Mouse (Mus musculus): Measurements from ENCODE around the gene Cdpf1. TPM values are rescaled to one million over a fixed set of nuclear protein-coding genes. Genes with fewer than 3 reads are reported as not detected.

Gene Cdpf1
- total RNA-seq, 2 experiments from 2014 or later = 21.3 TPM

DNA sequence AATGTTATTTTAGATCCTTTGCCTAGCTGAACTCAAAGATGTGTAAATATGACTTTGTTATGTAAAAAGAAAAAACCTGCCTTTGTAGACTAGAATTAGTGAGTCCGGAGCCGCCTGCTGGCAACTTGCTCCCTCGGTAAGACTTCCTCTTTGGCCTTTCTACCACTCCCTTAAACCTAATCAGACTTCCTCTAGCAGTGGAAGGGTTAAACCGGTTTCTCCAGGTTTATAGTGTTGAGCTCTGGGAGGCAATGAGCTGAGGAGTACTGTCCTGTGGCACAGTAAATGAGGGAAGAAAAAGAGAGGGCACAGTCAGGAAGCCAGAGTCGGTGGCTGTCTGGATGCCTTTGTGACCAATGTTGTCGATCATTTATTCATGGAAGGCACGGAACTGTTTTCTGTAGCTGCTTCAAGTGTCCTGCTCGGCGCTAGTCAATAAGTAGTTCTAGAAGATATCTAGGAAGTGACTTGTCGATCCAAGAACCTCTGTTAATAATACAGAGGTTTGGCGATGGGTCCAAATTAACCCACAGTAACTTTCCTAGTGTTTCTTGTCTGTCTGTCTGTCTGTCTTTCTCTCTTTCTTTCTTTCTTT lies 39.3 kb downstream of the Cdpf1 start:
- DNase-seq (ENCODE audit: low spot score in 2 of 2) = no peak
- intact Hi-C loops (cut with DNase I) = no loop called here

GRCm38 (mm10) chr15:85771306-85772121 lies 40.0 kb downstream of the Cdpf1 start:
- intact Hi-C loops (cut with DNase I) = no loop called here
- no peak for DNase-seq (ENCODE audit: low spot score in 2 of 2)

DNA sequence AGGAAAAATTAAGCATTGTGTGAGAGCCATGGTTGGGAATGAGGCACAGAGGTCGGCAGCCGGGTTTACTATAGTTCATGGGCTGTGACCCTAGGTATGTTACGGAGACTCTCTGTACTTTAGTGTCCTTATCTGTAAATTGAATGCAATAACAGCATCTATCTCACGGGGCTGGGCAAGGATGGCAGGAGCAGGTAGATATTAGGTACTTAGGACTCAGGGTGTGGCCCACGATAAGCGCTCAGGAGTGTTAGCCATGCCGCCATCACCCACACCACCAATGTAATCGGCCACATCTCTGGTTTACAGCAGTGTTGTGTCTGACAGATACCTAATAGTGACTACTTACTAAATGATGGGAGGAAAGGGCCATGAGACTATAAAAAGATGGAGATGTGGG lies 42.5 kb downstream of the Cdpf1 start:
- intact Hi-C loops (cut with DNase I) = no loop called here
- DNase-seq (ENCODE audit: low spot score in 2 of 2) = no peak

DNA sequence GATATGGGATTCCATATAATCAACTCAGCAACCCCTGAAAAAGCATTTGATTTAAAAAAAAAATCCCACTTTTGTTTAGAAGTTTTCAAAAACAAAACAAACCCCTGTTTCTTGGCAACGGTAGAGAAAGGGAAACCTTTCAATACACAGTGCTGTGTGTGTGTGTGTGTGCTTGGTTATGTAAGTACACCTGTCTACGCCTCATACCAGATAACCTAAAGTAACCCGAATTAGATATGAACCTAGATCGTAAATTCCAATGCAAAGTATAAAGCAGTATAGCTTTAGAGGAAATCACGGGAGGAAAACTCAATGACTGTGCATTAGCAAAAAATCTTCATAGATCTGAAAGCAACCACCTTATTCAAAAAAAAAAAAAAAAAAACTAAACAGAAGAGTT lies 44.8 kb downstream of the Cdpf1 start:
- intact Hi-C loops (cut with DNase I) = no loop called here
- no peak for DNase-seq (ENCODE audit: low spot score in 2 of 2)

DNA sequence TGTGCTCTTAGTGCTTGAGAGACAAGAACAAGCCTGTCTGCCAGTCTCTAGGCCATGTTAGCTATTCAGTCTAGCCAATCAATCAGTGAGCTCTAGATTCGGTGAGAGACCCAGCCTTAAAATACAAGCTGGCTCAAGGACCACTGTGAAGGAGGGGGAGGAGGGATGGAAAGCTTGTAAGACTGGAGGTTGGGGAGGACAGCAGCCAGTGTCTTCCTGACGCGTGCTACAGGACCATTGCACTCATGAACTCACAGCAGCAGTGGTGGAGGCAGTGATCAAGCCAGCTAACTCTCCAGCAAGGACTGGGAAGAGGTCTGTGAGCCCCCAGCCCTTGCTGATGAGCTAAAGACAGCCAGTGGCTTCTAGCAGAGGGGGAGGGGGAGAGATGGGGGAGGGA lies 46.5 kb downstream of the Cdpf1 start:
- intact Hi-C loops (cut with DNase I) = no loop called here
- no peak for DNase-seq (ENCODE audit: low spot score in 2 of 2)

DNA sequence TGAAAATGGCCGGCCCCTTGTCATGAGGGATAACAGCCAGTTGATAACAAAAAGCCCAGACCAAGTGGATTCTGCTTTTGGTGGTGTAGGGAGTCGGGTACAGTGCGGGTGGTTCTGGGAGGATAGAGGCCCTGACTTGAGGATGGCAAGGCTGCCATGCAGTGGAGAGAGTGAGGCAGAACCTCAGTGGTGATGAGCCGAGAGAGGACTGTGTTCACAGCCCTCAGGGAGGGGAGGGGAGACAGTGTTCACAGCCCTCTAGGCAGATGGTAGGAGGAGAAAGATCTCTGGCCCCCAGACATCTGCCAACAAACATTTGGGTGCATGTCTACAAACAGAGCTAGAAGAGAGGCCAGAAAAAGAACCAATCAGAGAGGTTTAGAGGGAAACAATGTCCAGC lies 48.7 kb downstream of the Cdpf1 start:
- DNase-seq (ENCODE audit: low spot score in 2 of 2) = no peak

DNA sequence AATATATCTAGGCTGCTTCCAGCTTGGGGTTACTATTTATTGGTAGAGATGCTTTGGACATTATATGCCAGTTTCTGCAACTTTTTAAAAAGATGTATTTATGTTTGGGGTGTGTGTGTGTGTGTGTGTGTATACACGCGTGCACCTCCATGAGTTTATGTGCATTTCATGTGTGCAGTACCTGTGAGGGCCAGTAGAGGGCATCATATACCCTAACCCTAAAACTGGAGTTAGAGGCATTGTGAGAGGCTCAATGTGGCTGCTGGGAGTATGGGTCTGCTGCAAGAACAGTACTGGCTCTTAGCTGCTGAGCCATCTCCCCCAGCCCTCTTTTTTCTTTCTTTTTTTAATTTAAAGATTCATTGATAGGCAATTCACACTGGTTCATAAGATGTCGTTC lies 53.7 kb downstream of the Cdpf1 start:
- intact Hi-C loops (cut with DNase I) = no loop called here
- no peak for DNase-seq (ENCODE audit: low spot score in 2 of 2)

More for the DNA sequence above, 48.7 kb downstream of the Cdpf1 start:
- intact Hi-C loops (cut with DNase I) = no loop called here

Other genes with a start within 250 kb of the Cdpf1 start
- gene Wnt7b, start 229.2 kb downstream of the Cdpf1 start, total RNA-seq (2021) = 10 to 100 TPM; 34.0 to 35.9 TPM
- 1 to 10 TPM; 4.6 to 4.9 TPM for gene Ppara, start 76.7 kb downstream of the Cdpf1 start, total RNA-seq (2021)
- 1 to 10 TPM in 1 of 2 experiments, under 1 TPM in 1; 0.77 to 1.2 TPM for gene Pkdrej, start 10.0 kb upstream of the Cdpf1 start, total RNA-seq (2021)
- 1 to 10 TPM; 5.1 to 6.9 TPM for gene Ttc38, start 20.6 kb upstream of the Cdpf1 start, total RNA-seq (2021)
- gene Gtse1, start 48.0 kb upstream of the Cdpf1 start, total RNA-seq (2021) = under 1 TPM; 0.54 to 0.91 TPM
- 10 to 100 TPM; 28.8 to 29.7 TPM for gene Trmu, start 67.6 kb upstream of the Cdpf1 start, total RNA-seq (2021)
- 1 to 10 TPM; 3.4 to 4.3 TPM for gene Celsr1, start 222.1 kb upstream of the Cdpf1 start, total RNA-seq (2021)
- 10 to 100 TPM; 34.9 to 49.4 TPM for gene Gramd4, start 246.0 kb upstream of the Cdpf1 start, total RNA-seq (2021)

Measured in left cerebral cortex, postnatal 36 days (tissue).